Mouse (Mus musculus): ENCODE measurements around the gene Ccdc144b.

Gene Ccdc144b

DNA sequence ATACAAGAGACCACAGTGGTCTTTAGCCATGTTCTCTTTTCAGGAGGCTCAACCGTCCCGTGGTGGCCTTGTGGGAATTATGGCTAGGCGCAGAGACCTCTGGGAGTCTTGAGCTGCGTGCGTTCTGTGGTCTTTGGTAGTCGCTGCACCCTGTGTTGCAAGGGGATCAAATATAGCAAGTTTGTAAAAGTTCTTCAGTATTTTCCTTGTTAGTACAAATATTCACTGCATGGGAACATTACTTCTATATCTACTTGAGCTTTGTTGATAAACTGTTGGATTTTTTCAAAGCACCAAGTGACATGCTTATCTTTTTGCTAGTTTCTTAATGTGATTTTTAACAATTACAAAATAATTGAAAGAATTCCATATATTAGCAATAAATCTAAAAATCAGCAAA, at the start of gene Ccdc144b:
Gene Ccdc144b, minus strand, starts transcription at position 101 of the 400 bp plus-strand sequence.
- DNase-seq (ENCODE audit: low read depth), result no peak

DNA sequence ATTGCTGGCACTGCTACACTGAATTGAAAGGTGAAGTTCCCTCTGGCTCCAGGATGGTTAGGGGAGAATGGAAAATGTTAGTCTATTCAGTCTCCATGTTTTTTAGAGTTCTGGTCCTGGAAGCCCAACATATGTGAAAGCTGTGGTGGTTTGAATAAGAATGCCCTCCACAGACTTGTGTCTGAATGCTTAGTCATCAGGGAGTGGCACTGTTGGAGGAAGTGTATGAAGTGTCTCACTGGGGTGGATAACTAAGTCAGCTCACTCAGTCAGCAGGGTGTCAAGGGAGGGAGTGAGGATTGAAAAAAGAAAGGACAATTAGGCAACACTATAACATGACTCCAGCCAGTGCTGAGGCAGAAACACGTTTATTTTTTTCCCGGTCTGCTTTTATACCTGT, 42.0 kb upstream of the Ccdc144b start:
- DNase-seq (ENCODE audit: low read depth), result peak; percentile 5

DNA sequence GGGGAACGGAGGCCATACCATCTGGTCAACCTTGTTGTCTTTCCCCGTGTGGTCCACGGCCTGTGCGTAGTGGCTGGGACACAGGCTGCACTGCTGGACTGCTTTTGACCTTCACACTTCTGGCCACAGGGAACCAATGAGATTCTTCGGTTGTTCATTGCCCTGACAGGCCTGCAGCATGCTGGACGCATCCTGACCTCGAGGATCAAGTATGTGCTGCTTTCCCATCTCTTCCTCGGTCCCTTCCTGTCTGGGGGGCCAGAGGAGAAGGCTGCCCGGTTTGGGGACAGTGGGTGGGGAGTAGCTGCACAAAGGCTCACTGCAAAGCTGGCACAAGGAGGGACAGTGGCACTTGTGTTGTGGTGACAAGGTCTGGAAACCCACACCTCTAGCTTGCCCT, 34.2 kb upstream of the Ccdc144b start:
- no peak for DNase-seq (ENCODE audit: low read depth)

DNA sequence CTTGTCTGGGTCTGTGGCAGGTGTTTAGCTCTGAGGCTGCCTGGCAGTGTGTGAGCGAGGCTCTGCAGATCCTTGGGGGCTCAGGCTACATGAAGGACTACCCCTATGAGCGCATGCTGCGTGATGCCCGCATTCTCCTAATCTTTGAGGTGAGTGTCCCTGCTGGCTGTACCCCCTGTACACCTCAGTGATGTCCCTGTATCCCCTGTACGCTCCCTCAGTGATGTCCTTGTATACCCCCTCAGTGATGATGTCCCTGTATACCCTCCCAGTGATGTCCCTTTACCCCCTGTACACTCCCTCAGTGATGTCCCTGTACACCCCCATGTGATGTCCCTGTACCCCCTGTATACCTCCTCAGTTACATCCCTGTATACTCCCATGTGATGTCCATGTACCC, 32.0 kb upstream of the Ccdc144b start:
- DNase-seq (ENCODE audit: low read depth), result no peak

DNA sequence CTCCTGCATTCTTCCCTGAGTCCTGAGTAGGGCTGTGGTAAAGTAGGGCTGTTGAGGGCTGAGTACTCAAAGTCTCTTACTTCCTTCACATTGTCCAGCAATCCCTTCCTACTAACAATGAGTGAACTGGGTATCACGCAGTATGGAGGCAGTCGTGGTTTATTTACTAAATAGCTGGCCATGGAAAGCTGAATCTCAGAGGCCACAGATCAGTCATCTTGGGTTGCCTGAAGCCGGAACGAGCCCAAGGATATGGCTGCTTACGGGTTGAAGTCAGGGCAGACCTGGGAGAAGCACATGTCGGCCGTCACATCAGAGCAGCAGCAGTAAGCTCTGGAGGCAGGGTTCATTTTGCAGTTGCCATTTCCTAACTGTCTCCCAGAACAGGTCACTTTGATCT, 30.0 kb upstream of the Ccdc144b start:
- DNase-seq (ENCODE audit: low read depth), result no peak

DNA sequence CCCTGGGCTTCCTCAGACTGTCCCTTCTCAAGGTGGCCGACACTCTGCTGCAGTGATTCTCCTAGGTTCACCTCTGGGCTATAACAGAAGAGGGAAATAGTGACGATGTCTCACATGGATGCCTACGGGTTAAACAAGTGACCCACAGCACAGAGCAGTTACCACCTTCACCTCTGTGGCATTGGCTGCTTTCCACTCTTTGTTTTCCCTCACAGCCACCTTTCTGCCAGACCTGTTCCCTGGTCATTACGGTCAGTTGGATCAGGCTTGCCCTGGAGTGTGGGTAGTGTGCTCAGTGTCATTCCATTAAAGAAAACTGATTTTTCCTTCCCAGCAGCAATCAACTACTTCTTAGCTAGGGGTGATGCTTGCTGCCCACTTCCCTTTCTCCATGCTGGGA, 29.5 kb upstream of the Ccdc144b start:
- DNase-seq (ENCODE audit: low read depth), result no peak

DNA sequence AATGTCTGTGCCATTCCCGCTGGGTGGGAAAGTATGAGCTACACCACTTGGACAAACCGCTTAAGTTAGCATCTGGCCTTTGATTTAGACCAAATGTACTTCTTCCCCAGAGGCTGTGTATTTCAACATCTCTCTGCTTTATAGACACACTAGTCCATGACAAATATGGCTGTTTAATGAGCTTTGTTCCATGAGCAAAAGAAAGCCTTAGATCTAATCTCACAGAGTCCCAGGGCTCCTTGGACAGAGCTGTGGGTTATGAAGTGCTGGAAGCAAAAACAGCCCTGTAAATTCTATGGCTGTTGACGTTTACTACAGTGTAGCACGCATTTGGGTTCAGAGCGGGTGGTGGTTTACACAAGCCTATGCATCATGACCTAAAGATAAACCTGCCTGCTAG, 27.4 kb upstream of the Ccdc144b start:
- DNase-seq (ENCODE audit: low read depth), result no peak

DNA sequence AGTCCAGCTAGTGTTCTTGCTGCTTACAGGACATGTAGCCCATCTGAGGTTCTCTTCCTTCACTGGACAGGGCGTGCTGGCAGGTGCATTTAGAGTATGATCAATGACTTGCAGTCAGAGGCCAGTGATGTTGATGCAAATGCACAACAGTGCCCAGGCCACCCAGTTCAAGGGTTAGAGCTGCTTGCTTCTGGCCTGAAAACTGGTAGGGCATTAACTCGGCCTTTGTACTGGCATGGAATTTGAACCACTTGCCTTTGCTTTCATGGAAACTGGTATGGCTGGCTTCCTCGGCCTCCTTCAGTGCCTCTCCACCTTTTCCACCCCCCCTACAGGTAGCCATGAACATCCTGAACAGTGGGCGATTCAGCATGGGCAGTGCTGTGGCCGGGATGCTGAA, 26.5 kb upstream of the Ccdc144b start:
- DNase-seq (ENCODE audit: low read depth), result no peak

DNA sequence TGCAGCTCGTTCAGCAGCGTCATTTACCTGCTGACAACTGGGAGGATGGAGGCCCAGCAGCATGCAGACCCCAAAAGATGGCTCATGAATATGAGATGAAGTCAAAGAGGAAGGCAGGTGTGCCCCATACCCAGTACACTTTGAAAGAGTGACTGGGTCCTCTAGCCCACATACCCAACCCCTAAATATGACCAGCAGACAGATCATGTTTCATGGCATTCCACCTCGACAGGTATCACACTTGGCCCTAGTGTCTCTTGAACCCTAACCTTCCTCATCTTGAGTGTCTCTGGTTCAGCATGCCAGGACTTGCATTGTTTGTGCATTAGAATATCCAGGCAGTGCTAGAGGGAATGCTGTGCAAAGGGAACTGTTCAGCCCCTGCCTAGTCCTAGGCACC, 24.0 kb upstream of the Ccdc144b start:
- DNase-seq (ENCODE audit: low read depth), result no peak

DNA sequence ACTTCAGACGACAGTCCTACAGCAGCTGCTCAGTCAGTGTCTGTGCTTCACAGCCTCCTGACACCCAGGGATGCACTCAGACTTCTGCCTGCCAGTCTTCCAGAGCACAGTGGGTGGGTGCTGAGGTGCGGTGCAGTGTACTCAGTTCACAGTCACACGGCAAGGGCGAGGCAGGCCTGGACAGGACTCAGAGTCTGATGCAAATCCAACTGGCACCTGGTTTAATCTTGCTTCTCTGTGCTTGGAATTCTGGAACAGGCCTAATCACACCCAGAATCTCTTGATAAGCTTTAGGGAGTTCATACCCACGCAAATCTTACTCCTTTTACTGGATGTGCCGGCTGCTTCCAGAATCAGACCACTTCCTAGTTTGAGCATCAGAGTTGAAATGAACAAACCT, 22.1 kb upstream of the Ccdc144b start:
- DNase-seq (ENCODE audit: low read depth), result no peak

DNA sequence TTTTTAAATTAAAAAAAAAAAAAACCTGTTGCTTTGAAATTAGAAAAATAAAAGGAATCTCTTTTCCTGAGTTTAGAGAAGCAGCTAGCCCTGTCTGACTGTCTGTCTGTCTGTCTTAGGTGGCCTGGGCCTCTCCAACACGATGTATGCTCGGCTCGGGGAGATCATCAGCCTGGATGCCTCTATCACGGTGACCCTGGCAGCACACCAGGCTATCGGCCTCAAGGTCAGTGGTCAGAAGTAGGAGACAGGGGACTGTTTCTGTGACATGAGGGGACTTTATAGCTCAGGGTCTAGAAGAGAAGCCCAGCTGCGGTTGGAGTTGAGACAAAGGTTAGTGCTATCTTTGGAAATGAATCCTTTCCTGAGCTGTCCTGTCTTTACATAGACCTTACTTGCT, 20.9 kb upstream of the Ccdc144b start:
- no peak for DNase-seq (ENCODE audit: low read depth)

DNA sequence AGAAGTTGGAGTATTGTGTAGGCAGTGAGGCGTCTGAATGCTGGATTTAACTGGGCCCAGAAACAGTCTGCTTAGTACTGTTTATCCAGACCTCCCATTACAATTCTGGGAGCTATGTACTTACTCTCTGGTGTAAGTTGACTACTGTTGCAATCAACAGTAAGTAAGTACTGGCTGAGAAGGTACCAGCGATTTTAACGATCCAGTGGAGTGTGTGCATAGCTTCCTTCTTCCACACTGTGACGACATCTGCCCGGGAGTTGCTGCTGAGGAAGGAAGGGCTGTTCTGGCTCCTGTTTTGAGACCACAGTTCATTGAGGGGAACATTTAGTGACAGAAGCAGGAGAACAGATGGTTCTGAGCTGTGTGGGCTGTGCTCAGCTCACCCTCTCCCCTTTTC, 17.7 kb upstream of the Ccdc144b start:
- DNase-seq (ENCODE audit: low read depth), result no peak

DNA sequence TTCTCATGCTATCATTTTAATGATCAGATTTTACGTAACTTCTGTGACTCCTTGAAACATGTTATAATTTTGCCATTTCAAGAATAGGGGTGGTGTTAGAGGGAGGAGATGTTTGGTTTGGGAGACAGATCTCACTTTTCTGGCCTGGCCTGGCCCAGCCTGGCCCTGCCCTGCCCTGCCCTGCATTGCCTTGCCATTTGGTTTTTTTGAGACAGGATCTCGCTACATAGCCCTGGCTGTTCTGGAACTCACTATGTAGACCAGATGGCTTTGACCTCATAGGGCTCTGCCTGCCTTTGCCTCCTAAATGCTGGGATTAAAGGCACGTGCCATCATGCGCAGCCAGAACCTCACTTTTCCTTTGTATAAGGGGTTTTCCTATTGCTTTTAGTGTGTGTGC, 17.1 kb upstream of the Ccdc144b start:
- no peak for DNase-seq (ENCODE audit: low read depth)

DNA sequence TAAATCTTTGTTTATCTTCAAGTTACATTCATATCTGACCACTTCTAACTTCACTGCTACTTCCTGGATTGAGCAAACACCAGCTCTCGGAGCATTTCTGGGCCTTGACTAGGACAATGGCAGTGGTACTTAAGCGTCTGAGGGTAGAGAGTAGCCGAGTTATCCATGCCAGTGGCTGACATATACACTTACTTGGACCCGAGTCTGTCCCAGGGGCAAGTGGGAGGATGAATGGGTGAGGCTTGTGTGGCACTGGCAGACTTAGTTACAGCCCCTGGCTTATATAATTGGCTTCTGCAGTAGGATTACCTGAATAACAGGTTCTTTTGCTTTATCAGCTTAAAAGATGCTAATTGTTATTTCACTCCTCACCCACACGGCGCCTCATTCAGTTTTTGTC, 14.4 kb upstream of the Ccdc144b start:
- DNase-seq (ENCODE audit: low read depth), result no peak

DNA sequence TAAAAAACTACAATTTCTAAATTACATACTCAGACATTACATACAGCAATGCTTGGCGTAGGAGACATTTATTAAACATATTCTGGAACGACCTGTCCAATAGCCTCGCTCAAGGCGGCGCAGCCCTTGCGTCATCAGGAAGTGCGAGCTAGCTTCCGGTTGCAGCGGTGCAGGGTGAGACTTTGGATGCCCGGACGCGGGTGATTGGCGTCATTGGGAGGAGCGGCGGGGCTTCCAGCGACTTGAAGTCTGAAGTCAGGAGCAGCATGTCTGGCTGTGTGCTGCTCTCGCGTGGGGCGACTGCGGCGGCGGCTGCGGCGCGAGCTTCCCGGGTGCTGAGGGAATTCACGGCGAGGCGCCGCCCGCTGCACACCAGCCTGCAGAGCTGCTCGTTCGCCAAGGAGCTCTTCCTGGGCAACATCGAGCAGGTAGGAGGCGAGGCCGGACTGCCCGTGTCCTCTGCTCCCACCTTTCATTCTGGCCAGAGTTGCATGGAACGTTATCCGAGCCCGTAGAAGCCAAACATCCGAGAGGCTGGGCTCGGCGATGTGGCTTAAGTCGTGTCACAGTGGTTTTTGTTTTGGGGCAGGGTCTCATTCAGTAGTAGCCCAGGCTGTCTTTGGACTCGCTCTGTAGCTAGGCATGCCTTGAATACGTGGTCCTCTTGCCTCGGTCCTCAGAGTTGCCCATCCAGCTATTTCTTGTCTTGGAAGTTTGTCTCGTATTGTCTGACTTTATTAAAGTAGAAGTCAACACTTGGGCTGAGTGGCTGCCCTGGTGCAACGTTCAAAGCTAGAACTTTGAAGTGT, 12.7 kb upstream of the Ccdc144b start, which contains the start of gene Acad9:
Gene Acad9, plus strand, starts transcription at position 137 of the 809 bp plus-strand sequence.
- DNase-seq (ENCODE audit: low read depth), result peak; percentile 99

DNA sequence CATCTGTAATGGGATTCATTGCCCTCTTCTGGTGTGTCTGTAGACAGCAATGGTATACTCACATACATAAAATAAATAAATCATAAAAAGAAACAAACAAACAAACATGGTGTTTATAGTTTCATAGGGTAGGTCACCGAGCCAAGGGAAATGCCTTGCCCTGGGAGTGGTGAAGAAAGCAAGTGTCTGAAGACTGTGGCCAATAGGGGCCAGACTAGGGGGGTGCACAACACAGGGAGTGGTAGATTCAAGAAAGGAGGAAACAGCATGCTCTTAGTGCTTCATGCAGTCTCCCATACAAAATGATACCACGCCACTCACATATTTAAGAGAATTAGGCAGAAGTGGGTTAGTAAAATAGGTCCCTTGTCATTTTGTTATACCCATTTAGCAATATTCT, 11.8 kb upstream of the Ccdc144b start:
- peak; percentile 19 for DNase-seq (ENCODE audit: low read depth)

DNA sequence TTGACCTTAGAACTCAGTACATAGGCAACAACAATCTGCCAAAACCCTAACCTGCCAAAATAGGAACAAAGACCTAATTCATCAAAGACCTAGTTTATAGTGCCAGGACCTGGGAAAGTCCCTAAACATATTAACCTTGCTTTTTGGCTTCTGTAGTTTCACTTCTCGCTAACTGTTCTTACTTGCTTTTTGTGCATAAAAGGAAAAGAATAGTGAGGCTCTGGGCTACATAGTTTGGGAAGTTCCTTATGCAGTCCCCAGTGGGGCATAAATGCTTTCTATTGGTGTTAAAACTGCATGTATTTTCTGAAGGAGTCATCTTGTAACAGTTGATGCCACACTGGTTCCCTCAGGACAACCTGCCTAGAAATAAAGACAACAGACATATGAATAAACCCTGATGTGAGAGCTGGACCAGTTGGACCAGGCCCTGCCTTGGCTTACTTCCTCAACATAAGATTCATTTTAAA, 11.3 kb upstream of the Ccdc144b start:
- DNase-seq (ENCODE audit: low read depth), result no peak

DNA sequence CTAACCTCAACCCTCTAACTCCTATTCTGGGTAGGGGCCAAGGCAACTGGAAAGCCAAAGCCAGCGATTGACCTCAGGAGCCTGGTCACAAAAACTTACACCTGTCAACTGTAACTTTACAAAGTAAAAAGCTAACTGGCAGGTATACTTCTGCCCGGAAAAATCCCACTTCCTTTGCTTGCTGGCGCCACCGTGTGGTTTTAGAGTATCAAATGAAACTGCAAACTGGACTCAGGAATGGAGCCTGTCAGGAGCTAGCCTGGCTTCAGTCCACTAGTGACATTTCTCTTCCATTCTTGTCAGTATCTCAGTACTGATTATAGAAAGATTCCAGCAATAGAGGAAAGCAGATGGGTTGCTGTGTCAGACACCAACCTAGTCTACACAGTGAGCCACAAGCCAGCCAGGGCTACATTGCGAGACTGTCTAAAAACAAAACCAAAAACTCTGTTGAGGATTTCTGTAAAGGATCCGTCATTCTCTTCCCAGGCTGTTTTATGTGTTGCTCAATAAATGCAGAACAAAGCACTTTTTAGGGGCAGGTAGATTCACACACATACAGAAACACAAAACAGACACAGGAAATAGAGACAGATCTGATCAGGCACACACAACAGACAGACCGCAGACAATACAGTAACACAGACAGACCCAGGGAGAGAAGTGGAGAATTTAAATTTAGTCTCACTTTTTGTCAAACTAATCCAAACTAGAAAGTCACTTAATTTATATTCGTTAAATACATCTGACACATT, 6.9 kb upstream of the Ccdc144b start:
- peak; percentile 86 for DNase-seq (ENCODE audit: low read depth)

DNA sequence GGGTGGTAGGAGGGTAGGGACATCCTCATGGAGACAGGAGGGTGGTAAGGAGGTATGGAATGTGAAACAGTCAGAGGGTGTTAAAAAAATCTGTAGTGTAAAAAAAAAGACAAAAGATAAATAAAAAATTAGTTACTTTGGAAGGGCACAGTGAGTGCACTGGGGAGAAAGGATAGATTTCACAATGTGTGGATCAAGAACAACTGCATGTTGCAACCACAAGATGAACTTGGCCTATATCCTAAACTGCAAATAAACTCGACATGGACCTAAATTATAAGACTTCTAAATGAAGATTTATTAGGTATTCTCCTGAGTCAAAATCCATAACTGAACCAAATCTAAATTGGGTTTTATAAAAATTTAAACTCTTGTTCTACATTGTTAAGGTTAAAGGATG, 4.2 kb downstream of the Ccdc144b start:
- no peak for DNase-seq (ENCODE audit: low read depth)

DNA sequence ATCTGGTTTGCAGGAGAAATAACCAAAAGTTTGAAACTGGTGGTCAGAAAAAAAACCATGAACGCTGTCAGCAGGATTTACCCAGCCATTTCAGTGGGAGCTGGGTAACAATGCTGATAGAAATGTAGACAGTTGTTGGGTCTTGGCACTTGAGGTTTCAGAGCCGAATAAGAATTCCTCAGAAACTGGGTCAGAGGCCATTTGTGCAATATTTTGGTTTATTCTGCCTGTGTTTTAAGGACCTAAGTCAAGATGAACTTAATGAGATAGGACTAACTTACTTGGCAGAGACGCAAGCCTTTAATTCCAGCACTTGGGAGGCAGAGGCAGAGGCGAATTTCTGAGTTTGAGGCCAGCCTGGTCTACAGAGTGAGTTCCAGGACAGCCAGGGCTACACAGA, 8.3 kb downstream of the Ccdc144b start:
- no peak for DNase-seq (ENCODE audit: low read depth)

DNA sequence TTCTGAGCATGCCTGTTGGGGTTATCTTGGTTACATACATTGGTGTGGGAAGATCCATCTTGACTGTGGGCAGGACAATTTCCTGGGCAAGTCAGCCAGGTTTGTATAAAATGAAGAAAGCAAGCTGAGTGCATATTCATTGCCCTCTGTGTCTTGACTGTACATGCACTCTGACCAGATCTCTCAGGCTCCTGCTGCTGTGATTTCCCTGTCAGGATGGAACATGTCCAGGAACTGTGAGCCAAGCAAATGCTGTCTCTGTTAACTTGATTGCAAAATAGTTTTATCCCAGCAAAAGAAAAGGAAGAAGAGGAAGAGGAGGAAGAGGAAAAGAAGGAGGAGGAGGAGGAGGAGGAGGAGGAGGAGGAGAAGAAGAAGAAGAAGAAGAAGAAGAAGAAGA, 8.8 kb downstream of the Ccdc144b start:
- DNase-seq (ENCODE audit: low read depth), result no peak

DNA sequence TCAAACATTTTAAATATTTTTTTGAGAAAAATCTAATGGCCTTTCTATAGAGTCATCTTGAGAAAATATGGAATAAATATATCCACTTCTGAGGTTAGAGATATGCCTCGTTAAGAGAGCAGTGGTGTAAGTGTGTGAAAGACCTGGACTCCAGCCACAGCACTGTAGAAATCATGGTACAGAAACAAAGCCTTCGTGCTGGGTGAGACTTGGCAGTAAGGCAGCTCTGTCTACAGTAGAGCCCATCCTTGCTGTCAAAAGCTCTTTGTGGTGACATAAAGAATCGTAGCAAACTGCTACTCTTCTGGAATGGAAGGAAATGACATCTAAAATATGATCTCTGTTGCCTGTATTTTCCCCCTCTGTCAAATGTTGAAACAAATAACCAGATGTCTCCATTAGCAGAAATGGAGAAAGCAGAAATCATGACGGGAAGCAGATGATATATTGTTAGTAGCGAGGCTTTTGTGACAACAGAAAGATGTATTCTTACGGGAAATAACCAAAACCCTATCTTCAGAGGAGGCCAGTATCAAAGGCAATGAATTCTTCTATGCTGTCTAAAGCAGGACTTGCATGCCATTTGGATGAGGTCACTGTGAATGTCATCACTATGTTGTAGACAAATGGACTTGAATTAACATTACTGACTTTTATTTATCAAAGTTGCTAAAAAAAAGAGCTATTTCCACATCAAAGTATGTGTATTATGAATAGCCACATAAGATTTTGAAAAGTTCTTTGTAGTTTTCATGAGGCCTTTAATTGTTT, 21.4 kb downstream of the Ccdc144b start:
- DNase-seq (ENCODE audit: low read depth), result peak; percentile 66

DNA sequence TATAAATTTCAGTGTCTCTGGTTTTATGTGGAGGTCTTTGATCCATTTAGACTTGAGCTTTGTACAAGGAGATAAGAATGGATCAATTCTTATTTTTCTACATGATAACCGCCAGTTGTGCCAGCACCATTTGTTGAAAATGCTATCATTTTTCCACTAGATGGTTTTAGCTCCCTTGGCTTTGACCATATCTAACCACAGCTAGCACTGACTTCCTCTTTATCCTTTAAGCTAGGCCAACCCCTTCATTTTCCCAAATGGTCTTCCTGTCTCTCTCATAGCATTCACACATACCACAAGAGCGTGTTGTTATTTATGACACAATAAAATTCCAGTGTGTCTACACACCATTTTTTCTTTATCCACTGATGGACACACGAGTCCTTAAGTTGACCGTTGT, 23.4 kb downstream of the Ccdc144b start:
- no peak for DNase-seq (ENCODE audit: low read depth)

Data from NIH3T3 (cell line).